Comparison of ENCODE assay signal across 18 mouse cellular contexts in genomic region chr14:9431798-9432197, GRCm38 (mm10).
"Had no signal": no experiment of that assay in that cellular context is flagged by ENCODE, and none has a peak within 500 bp of the region (broad histone marks: within the 10 kb centered on the region; RNA-seq: fewer than 3 reads in every experiment).

No protein-coding gene starts in this region.

- H3K27me3 ChIP-seq: midbrain, embryonic 12.5 days; neural tube, embryonic 13.5 days; neural tube, embryonic 15.5 days had no signal

- H3K36me3 ChIP-seq: midbrain, embryonic 10.5 days; midbrain, embryonic 12.5 days; neural tube, embryonic 13.5 days; neural tube, embryonic 15.5 days had no signal

- H3K9me3 ChIP-seq: midbrain, embryonic 10.5 days; midbrain, embryonic 12.5 days; neural tube, embryonic 13.5 days; neural tube, embryonic 15.5 days had no signal

- H3K4me2 ChIP-seq: lung, embryonic 14.5 days; midbrain, embryonic 12.5 days; neural tube, embryonic 13.5 days; neural tube, embryonic 15.5 days had no signal

- H3K27ac ChIP-seq: midbrain, embryonic 10.5 days; midbrain, embryonic 12.5 days; neural tube, embryonic 13.5 days; neural tube, embryonic 15.5 days had no signal

- DNase-seq: lung, adult 18-20 months; lung, embryonic 14.5 days; lung, postnatal 10 days; lung, postnatal 4 days; midbrain, embryonic 14.5 days; right cerebral cortex, adult 18-20 months; right cerebral cortex, postnatal 25 days; right cerebral cortex, postnatal 4 days; spleen, adult 18-20 months; thymus, adult 18-20 months; thymus, postnatal 14 days; thymus, postnatal 36 days had no signal

- ATAC-seq: midbrain, embryonic 16.5 days had no signal

- H3K4me3 ChIP-seq: midbrain, embryonic 10.5 days; midbrain, embryonic 12.5 days; myocyte; neural tube, embryonic 13.5 days; neural tube, embryonic 15.5 days had no signal

- H3K9ac ChIP-seq: lung, embryonic 14.5 days; midbrain, embryonic 12.5 days; neural tube, embryonic 13.5 days; neural tube, embryonic 15.5 days had no signal

- H3K4me1 ChIP-seq: midbrain, embryonic 10.5 days; midbrain, embryonic 12.5 days; neural tube, embryonic 13.5 days; neural tube, embryonic 15.5 days had no signal
